Mouse (Mus musculus) left cerebral cortex, adult 8-10 months (tissue): ENCODE data around the gene Abi1. TPM values are rescaled to one million over a fixed set of nuclear protein-coding genes. Genes with fewer than 3 reads are reported as not detected.
"Not testable (repeated sequence)": the region's sequence is repeated elsewhere in the genome, so short reads cannot be mapped to it uniquely, and the experiment has no call there.

Experiments
- DNase-seq, 2 experiments: peaks; one replicate each; pipeline ENCODE4 v3.0.0; 2022; ENCODE audit warnings: low spot score in 2 of 2
- total RNA-seq, 4 experiments: library from RNA; stranded (reverse); gene quantifications; 2 replicates each; pipeline ENCODE4 v1.2.4; 2022

Gene Abi1
- total RNA-seq, 4 experiments from 2014 or later: 130 to 152 (median 136) TPM

DNA sequence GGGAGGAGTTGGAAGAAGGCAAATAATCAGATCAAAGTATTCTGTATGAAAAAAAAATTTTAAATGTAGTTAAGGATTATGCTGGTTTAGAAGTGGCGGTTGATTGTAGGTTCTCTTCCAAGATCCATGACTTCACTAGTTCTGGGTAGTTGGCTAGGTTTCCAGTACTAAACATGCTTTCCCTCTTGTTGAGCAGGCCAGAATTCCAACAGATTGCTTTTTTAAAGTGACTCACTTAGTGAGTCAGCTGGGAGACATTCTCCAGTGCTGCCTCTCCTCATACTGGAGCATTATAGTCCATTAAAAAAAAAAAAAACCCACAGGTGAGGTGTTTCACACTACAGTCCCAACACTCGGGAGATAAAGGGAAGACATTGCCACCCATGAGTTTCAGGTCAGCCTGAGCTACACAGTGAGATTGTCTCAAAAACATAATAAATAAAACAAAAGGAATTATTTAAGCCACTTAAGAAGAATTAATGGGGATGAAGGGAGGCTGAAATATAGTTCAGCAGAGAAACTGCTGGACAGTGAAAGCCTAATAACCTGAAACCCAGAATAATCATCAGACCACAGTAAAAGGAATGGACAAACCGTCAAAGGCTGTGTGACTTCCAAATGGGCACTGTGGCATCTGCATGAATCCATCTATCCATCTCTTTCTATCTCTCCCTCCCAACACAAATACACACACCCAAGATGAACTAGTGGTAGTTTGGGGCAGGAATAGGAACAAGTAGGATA, 5.2 kb downstream of the Abi1 start:
- no peak for DNase-seq

DNA sequence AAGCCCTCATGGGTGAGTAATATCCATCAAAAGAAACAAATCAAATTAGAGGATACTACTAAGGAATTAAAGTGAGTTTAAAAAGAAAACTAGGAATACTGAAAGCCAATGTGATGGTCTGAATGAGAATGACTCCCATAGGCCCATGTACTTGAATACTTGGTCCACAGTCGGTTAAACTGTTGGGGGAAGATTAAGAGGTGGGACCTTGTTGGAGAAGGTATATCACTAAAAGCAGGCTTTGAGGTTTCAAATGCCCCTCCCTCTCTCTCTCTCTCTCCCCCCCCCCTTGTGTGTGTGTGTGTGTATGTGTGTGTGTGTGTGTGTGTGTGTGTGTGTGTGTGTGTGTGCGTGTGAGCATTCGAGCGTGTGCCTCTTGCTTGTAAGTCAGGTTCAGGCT, 9.4 kb downstream of the Abi1 start:
- no peak for DNase-seq

- no peak for DNase-seq
Observed at GRCm38 (mm10) chr2:23028826-23029225, 11.2 kb downstream of the Abi1 start.

DNA sequence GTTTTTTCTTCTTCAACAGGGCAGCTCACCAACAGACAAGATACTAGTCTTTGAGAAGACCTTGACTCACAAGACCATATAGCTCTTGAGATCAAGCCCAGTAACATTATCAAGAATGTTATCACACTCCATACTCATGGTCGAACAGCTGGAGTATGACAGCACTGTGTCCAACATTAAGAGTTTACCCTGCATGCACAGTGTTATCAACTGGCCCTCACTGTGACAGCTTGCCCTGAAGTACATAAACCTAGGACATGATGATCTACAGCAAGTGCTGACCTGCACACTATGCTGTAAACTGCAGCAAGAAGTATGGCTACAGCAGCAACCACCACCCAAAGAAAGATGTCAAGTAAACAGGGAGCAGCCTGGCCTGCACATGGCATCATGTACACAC, 13.7 kb downstream of the Abi1 start:
- DNase-seq: no peak

DNA sequence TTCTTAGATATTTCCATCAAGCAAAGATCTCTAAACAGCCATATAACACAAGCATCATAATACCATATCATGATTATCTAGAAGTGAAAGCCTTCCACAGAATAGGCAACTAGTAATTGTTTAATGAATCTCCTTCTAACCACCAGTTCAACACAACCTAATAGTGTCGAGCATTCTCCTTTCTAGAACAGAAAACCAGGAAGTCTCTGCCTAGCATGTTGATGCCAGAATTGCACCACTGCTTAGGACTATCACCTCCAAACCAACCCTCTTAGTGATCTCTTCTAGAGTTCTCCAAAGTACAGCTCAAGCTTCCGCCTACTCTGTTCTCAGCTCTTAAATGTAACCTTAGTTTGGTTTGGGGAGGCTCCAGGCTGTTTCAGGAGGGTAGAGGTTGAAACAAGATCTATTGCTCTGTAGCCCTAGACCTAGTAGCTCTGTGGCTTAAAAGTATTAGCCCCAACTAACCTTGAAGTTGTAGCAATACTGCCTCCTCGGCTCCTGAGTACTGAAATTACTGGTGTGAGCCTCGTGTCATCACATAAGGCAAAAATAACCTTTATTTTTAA, 16.2 kb downstream of the Abi1 start:
- no peak for DNase-seq

DNA sequence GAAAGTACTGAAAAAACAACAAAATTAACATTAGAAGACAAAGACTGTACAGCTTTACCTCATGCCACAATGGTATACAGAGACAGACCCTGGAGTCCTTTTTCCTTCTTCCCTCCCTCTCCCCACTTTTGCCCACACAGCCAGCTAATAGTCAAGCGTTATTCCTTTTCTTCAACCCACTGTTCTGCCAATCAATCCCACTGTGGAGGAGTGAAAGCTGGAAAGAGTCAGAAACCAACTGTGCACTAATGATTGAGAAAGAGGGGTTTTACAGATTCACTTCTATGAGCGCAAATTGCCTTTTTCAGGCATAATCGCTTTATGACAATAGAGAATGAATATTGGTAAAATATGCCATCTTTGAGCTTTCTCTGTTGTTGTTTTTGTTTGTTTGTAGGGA, 17.0 kb downstream of the Abi1 start:
- DNase-seq: no peak

GRCm38 (mm10) chr2:23021721-23022120, 18.3 kb downstream of the Abi1 start:
- no peak for DNase-seq

GRCm38 (mm10) chr2:23021320-23021719, 18.7 kb downstream of the Abi1 start:
- no peak for DNase-seq

- DNase-seq: no peak
Observed at GRCm38 (mm10) chr2:23019170-23019569, 20.9 kb downstream of the Abi1 start.

GRCm38 (mm10) chr2:23016121-23016520, 23.9 kb downstream of the Abi1 start:
- no peak for DNase-seq

DNA sequence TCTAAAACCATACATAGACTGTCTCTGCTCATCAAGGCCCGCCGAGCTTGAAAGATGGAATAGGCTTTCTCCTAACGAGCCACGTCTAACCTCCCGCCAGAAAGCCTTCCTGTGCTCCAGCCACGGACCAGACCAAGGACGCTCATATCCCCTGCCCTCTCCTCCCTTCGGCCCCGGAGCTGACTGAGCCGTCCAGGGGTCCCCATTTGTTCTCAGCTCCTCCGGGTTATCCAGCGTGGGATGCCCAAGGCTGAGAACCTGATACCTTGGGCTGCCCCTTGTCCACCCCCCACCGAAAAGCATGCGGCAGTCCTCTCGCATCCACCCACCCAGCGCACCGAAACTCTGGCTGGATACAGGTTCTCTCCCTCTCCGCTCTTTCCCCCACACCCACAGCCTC, 24.7 kb downstream of the Abi1 start:
- no peak for DNase-seq

DNA sequence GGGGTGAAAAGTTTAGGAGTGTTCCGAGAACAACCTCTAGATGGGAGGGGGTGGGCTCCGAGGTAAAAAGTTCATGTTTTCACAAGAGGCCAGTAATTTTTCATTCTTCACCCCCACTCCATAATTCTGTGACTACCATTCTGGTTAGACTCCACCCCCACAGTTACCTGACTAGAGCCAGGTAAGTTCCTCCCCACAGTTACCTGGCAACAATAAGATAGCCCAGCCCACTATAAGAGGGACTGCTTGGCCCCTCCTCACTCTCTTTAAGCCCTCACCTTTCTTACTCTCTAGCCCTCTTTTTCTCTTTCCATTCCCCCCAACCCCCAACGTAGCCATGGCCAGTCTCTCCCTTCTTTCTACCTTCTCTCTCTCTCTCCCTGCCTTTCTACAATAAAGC, 25.1 kb downstream of the Abi1 start:
- DNase-seq: not testable (repeated sequence)

- no peak for DNase-seq
Observed at GRCm38 (mm10) chr2:23008256-23008655, 31.8 kb downstream of the Abi1 start.

DNA sequence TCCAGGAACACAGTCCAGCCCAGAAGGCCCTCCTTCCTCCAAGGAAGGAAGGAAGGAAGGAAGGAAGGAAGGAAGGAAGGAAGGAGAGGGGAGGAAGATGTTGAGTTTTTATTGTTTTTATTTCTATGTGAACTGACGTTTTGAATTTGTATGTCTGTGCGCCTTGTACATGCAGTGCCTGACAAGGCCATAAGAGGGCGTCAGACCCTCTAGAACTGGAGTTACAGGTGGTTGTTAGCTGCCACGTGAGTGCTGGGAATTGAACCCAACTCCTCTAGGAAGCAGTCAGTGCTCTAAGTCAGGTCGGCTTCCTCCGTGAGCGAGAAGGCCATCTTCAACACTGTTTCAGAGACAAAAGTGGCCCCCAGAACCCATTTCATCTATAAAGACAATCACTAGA, 32.5 kb downstream of the Abi1 start:
- DNase-seq: no peak

DNA sequence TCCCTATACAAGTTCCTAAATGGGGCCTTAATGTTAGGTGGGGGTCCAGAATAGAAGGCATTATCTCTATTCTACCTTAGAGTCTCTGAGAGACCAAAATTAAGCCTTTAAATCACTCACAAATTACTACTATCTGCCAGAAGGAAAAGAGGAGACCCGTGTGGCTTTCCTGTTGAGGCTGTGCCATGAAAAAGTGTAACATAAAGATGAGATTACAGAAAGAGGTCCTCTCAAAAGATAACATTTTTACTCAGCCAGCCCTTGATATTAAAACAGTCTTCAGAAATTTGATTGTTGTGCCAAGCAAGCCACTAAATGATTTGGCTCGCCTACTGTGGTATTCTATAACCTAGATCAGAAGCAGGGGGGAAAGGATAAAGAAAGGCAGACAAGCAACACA, 32.9 kb downstream of the Abi1 start:
- DNase-seq: no peak

- DNase-seq: no peak
Observed at GRCm38 (mm10) chr2:23006219-23006618, 33.8 kb downstream of the Abi1 start.

GRCm38 (mm10) chr2:23002637-23003036, 37.4 kb downstream of the Abi1 start:
- no peak for DNase-seq

DNA sequence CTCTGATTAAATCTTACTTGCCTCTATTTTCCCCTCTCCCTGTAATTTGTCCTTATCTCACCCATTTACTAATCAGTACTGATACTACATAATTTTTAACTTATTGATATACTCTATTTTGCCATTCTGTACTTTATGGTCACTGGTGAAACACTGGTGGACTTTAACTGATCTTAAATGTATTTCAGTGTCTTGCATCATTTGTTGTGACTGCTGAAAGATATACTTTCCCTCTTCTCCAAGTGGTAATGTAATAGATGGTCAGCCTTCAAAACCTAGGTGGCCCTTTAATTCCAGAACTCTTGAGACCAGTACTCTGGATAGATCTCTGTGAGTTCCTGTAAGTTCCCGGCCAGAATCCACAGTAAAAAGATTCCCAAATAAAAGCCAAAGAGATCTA, 40.4 kb downstream of the Abi1 start:
- no peak for DNase-seq

DNA sequence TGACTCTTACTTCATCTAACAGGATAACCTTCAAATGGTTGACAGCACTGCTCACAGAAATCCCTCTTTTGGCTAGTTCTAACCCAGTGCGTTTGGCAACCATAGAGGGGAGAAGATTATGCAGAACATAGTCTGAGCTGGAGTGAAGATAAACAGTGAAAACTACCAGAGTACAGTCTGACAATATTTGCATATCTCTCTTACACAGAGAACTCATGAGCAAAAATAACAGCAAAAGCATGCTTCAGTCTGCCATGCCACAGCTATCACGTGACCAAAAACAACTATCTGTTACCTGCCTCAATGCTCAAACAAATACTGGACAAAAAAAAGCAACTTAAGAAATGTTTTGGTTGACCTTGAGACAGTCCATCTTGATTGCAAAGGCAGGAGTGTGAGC, 41.2 kb downstream of the Abi1 start:
- DNase-seq: no peak

DNA sequence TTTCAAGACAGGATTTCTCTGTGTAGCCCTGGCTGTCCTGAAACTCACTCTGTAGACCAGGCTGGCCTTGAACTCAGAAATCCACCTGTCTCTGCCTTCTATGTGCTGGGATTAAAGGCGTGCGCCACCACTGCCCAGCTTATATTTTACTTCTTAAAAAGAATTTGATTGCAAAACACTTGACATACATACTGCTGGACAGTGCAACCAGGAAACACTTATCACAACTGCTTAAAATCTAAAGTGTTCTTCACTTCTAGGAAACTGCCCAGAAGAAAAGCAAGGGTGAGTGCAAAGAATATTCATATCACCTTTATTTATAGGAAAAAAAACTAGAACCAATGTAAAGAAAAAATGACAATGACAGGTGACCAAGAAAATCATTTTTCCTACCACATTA, 42.0 kb downstream of the Abi1 start:
- DNase-seq: no peak

DNA sequence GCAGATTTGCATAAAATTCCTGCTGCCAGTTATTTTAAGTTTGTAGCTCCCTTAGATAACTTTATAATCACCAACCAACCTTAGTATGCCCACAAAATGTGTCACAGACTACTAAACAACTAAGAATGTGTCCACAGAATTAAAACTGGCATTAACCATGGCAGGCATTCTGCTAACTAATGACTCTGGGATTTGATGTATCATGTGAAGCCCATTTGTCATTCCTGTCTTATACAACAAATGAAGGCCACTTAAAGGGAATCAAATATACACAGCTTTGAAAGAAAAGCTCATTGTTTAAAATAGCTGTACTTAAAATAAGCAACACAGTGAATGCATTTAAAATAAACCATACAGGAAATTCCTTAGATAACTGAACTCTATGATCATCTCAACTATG, 44.0 kb downstream of the Abi1 start:
- DNase-seq: no peak

- no peak for DNase-seq
Observed at GRCm38 (mm10) chr2:22985973-22986657, 53.9 kb downstream of the Abi1 start.
